Comparison of ENCODE assay signal across 8 mouse cellular contexts in genomic region chr3:100462235-100463083, GRCm38 (mm10). TPM values are rescaled to one million over a fixed set of nuclear protein-coding genes. Genes with fewer than 3 reads are reported as not detected.
DNase-seq lines count a peak whose midpoint lies in the region; ATAC-seq lines count a peak whose summit lies in the region.

No protein-coding gene starts in this region.

- H3K9ac ChIP-seq in hindbrain, embryonic 13.5 days, result no peak overlapping the region
- H3K9ac ChIP-seq in stomach, embryonic 15.5 days, result no peak overlapping the region

- no peaks in the 10 kb centered on the region for H3K9me3 ChIP-seq in hindbrain, embryonic 13.5 days
- no peaks in the 10 kb centered on the region for H3K9me3 ChIP-seq in stomach, embryonic 15.5 days

- H3K4me1 ChIP-seq in hindbrain, embryonic 13.5 days (replicated peaks), result peaks cover 21% of the 10 kb centered on the region
- H3K4me1 ChIP-seq in stomach, embryonic 15.5 days, result peaks cover 2% of the 10 kb centered on the region; the same call in 1 of the 2 replicates

- no peak overlapping the region for H3K4me3 ChIP-seq in hindbrain, embryonic 13.5 days
- no peak overlapping the region for H3K4me3 ChIP-seq in stomach, embryonic 15.5 days (replicated peaks)

- peak overlapping the region; percentile 30; the same call in 1 of the 2 replicates for H3K27ac ChIP-seq in hindbrain, embryonic 13.5 days
- H3K27ac ChIP-seq in stomach, embryonic 15.5 days, result peak overlapping the region; percentile 67; the same call in 1 of the 2 replicates

- no peaks in the 10 kb centered on the region for H3K36me3 ChIP-seq in hindbrain, embryonic 13.5 days
- H3K36me3 ChIP-seq in stomach, embryonic 15.5 days, result no peaks in the 10 kb centered on the region

- peak; percentile 47 for DNase-seq in ovary, postnatal 36 days (ENCODE audit: low spot score)
- no peak for DNase-seq in ovary, postnatal 10 days (ENCODE audit: low spot score)
- peak; percentile 68 for DNase-seq in kidney, postnatal 14 days
- DNase-seq in embryo, embryonic 10.5 days (ENCODE audit: low spot score), result no peak
- DNase-seq in lung, adult 18-20 months, result no peak

- ATAC-seq in hindbrain, embryonic 13.5 days (ENCODE audit: low FRiP score), result peak; percentile 58
- ATAC-seq in stomach, embryonic 15.5 days (ENCODE audit: insufficient read depth, low FRiP score, low read depth), result peak; percentile 40; the same call in 1 of the 2 replicates
- ATAC-seq in activated CD4-positive, CD25-positive, alpha-beta regulatory T cell, adult 4 months, result no peak

- WGBS in hindbrain, embryonic 13.5 days, result 46% methylated on average over 8 of the region's 8 CpGs
- WGBS in stomach, embryonic 15.5 days, result 71% methylated on average over 8 of the region's 8 CpGs

- H3K4me2 ChIP-seq in hindbrain, embryonic 13.5 days, result no peak overlapping the region
- no peak overlapping the region for H3K4me2 ChIP-seq in stomach, embryonic 15.5 days

- H3K27me3 ChIP-seq in hindbrain, embryonic 13.5 days, result no peaks in the 10 kb centered on the region
- no peaks in the 10 kb centered on the region for H3K27me3 ChIP-seq in stomach, embryonic 15.5 days (replicated peaks)

RNA-seq across cellular contexts. Expression of gene Tent5c, which starts 26.7 kb away (rescaled TPM):
- polyA plus RNA-seq in hindbrain, embryonic 13.5 days (2015; fragmentation: Nextera tagmentation; extraction: Ambion mirVana), result 3.6 and 4.3 TPM in 2 replicates
- 22.6 and 26.0 TPM in 2 replicates for polyA plus RNA-seq in stomach, embryonic 15.5 days (2015; fragmentation: Nextera tagmentation; extraction: Ambion mirVana)
- polyA plus RNA-seq in activated CD4-positive, CD25-positive, alpha-beta regulatory T cell, adult 4 months (2017; shearing (Covaris generic)), result 10 to 100 TPM; 29.9 to 32.5 TPM

Comparison
In these comparisons a context has a peak if more than half of its experiments do, and no peak if none do; other contexts are left out.
1. DNase-seq: peak in ovary, postnatal 36 days (single experiment) and kidney, postnatal 14 days (single experiment); none in ovary, postnatal 10 days (single experiment), embryo, embryonic 10.5 days (single experiment) and lung, adult 18-20 months (0 of 2).